Mouse (Mus musculus) adrenal gland, adult 10 weeks (tissue): ENCODE measurements around the gene Tex28. TPM values are rescaled to one million over a fixed set of nuclear protein-coding genes. Genes with fewer than 3 reads are reported as not detected.

ENCODE experiments used
- polyA plus RNA-seq: library from polyadenylated mRNA; stranded (reverse); fragments of 350-450 nt; fragmentation: Illumina TruSeq; extraction: RNeasy Lipid Tissue Mini Kit (QIAGEN cat#74804); gene quantifications from one replicate; pipeline ENCODE4 v1.2.3, GENCODE M21; 2014; ENCODE audit warnings: low read depth, low replicate concordance

Gene Tex28
- not detected for polyA plus RNA-seq

GRCm38 (mm10) chrX:74167738-74168137 is at the start of gene Tex28:
Gene Tex28 (minus strand): TSS chrX:74167838.

GRCm38 (mm10) chrX:74176959-74177358 is 9.3 kb upstream of the Tex28 start, which contains the start of gene Tktl1:
Gene Tktl1 (plus strand): TSS chrX:74177259.

GRCm38 (mm10) chrX:74135263-74135662 is 32.4 kb downstream of the Tex28 start, which contains the start of gene Mecp2:
Gene Mecp2 (minus strand): TSS chrX:74135363.

GRCm38 (mm10) chrX:74127164-74127563 is 40.5 kb downstream of the Tex28 start, which contains the start of gene Opn1mw:
Gene Opn1mw (plus strand): TSS chrX:74127464.

Other genes starting within 250 kb of the Tex28 start
- not detected for gene Arhgap4, start 246.0 kb downstream of the Tex28 start, polyA plus RNA-seq
- gene Naa10, start 245.9 kb downstream of the Tex28 start, polyA plus RNA-seq, result 7.8 TPM
- gene Renbp, start 237.0 kb downstream of the Tex28 start, polyA plus RNA-seq, result 3.7 TPM
- 30.9 TPM for gene Hcfc1, start 201.5 kb downstream of the Tex28 start, polyA plus RNA-seq
- gene Irak1, start 143.9 kb downstream of the Tex28 start, polyA plus RNA-seq, result 85.6 TPM
- gene Opn1mw, start 40.4 kb downstream of the Tex28 start, polyA plus RNA-seq, result not detected
- gene Mecp2, start 32.5 kb downstream of the Tex28 start, polyA plus RNA-seq, result 27.6 TPM
- gene Tktl1, start 9.4 kb upstream of the Tex28 start, polyA plus RNA-seq, result not detected
- gene Flna, start 82.0 kb upstream of the Tex28 start, polyA plus RNA-seq, result 20.8 TPM
- 42.2 TPM for gene Emd, start 86.8 kb upstream of the Tex28 start, polyA plus RNA-seq
- gene Rpl10, start 103.0 kb upstream of the Tex28 start, polyA plus RNA-seq, result 999 TPM
- 33.7 TPM for gene Taz, start 114.1 kb upstream of the Tex28 start, polyA plus RNA-seq
- gene Dnase1l1, start 114.5 kb upstream of the Tex28 start, polyA plus RNA-seq, result 11.8 TPM
- gene Atp6ap1, start 129.3 kb upstream of the Tex28 start, polyA plus RNA-seq, result 332 TPM
- gene Gdi1, start 137.2 kb upstream of the Tex28 start, polyA plus RNA-seq, result 223 TPM
- 18.3 TPM for gene Fam50a, start 145.2 kb upstream of the Tex28 start, polyA plus RNA-seq
- gene Plxna3, start 161.2 kb upstream of the Tex28 start, polyA plus RNA-seq, result 0.99 TPM
- gene Lage3, start 185.8 kb upstream of the Tex28 start, polyA plus RNA-seq, result 14.9 TPM
- gene Ubl4a, start 205.4 kb upstream of the Tex28 start, polyA plus RNA-seq, result 72.0 TPM
- 12.7 TPM for gene Slc10a3, start 205.5 kb upstream of the Tex28 start, polyA plus RNA-seq
- gene Fam3a, start 225.4 kb upstream of the Tex28 start, polyA plus RNA-seq, result 8.7 TPM
- 69.8 TPM for gene Ikbkg, start 225.5 kb upstream of the Tex28 start, polyA plus RNA-seq